Mouse (Mus musculus) spleen, postnatal 14 days (tissue): ENCODE results near the gene Kcnj11.

Experiments
- DNase-seq, 2 experiments: peaks; one replicate each; pipeline ENCODE4 v3.0.0; 2021 to 2022; ENCODE audit warnings: low spot score in 2 of 2

Gene Kcnj11

DNA sequence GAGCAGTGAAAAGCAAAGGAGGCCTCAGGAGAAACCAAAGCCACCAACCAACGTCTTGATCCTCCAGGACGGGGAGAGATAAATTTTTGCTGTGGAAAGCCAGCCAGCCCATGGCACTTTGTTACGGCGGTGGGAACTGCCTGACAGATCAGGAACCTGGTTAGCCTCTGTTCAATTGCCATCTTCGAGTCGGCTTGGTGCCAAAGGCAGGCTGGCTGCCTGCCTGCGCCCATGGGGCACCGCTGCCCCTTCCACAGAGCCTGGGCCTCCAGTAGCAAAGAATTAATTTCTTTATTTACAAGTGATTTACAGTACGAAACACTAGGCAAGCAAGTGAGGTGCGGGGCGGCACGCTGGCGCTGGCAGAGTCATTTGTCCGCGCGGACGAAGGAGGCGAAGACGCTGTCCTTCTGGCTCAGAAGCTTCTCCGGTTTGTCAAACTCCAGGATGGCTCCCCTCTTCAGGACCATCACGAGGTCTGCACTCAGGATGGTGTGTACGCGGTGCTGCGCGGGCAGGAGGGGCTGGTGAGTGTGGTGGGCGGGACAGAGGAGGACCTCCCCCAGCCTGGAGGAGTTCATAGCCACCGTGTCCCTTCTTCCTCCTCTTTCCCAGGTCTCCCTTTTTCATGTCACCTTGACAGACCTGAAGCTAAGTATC, 3.8 kb upstream of the Kcnj11 start:
- no peak for DNase-seq

- DNase-seq: no peak
Observed at GRCm38 (mm10) chr7:46103771-46104170, 3.2 kb upstream of the Kcnj11 start.

DNA sequence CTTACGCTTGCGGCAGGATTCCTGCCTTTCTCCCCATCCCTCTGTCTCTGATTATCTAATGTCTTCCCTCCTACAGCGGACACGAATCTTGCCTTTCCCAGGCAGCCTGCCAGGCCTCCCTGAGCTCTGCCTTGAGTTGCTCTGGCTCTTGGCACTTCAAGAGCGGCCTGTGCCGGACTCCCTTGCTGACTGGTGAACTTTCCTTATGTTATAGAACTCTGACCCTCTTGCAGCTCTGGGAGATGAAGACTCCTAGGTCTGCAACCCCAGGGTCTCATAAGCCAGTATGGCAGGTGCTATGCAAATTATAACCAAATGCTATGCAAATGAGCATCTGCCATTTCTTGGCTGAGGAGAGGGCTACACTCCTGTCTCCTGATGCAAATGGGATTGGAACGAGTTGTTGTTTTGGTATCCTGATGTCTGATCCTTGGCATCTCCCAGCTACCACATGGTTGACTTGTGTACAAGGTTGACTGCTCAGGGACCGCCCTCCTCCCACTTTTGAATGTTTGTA, 2.6 kb upstream of the Kcnj11 start:
- no peak for DNase-seq

- DNase-seq: no peak
Observed at GRCm38 (mm10) chr7:46099682-46100081, 882 bp downstream of the Kcnj11 start.

DNA sequence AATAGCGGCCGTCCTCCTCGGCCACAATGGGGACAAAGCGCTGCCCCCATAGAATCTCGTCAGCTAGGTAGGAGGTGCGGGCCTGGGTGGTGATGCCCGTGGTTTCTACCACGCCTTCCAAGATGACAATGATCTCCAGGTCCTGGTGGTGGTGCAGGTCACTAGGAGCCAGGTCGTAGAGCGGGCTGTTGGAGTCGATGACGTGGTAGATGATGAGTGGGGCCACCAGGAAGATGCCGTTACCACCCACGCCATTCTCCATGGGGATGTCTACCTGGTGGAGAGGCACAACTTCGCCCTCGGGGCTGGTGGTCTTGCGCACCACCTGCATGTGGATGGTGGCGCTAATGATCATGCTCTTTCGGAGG, 1.7 kb downstream of the Kcnj11 start:
- no peak for DNase-seq

GRCm38 (mm10) chr7:46098221-46098918, 2.2 kb downstream of the Kcnj11 start:
- no peak for DNase-seq

DNA sequence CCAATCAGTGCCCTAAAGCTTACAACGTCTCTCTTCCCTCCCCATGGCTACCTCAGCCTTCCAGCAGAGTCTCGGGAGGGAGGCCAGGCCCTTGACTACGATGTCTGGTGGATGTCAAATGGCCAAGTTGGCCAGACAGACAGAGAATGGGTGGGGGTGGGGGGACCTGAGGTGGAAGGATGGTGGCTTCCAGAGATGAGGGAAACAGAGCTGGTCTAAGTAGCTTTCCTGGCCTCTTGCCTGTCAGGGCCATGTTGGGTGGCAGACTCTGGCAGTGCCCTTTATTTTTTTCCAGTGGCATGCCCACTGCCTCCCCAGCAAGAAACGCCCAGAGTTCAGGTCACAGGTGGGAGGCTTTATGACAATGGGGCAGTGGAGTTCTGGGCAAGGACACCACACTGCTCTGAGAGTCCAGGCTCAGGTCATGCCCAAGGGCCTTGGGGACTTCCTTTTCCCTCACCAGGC, 3.2 kb downstream of the Kcnj11 start:
- DNase-seq: no peak

DNA sequence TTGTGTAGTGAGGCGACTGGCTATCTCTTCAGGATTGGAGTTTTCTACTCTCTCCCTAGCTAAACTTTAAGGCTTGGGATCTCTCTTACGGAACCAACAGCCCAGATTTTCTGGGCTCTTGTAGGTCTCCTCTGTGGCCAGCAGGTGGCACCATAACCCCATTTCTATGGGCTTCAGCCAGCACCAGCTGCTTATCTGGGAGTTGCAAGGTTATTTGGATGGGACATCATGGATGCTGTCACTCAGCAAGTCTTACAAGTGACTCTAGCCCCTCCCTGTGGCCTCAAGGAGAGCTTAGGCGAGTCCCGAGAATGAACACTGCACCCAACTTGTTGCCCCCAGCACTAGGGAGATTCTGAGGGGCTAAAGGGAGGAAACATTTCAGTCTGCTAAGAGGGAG, 4.4 kb downstream of the Kcnj11 start:
- DNase-seq: peak in 1 of 2 experiments; percentile 38

DNA sequence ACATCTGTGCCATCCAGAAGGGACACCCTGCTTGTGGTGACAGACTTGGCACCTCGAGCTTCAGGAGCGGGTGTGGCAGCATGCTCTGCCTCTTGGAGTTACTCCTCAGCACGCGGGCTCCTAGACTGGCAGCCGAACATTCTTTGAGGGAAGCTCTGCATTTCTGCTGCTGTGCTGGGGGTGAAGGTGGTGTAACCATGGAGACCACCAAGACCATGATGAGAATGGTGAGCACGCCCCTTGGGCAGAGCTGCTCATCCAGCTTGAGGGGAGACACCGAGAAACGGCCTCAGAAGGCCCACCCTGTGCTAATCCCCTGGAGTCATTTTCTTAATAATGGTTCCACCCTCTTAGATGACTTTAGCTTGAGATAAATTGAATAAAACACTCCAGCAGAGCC, 7.8 kb downstream of the Kcnj11 start:
- no peak for DNase-seq

- DNase-seq: no peak
Observed at GRCm38 (mm10) chr7:46088241-46088640, 12.3 kb downstream of the Kcnj11 start.

- DNase-seq: no peak
Observed at GRCm38 (mm10) chr7:46086378-46086777, 14.2 kb downstream of the Kcnj11 start.

DNA sequence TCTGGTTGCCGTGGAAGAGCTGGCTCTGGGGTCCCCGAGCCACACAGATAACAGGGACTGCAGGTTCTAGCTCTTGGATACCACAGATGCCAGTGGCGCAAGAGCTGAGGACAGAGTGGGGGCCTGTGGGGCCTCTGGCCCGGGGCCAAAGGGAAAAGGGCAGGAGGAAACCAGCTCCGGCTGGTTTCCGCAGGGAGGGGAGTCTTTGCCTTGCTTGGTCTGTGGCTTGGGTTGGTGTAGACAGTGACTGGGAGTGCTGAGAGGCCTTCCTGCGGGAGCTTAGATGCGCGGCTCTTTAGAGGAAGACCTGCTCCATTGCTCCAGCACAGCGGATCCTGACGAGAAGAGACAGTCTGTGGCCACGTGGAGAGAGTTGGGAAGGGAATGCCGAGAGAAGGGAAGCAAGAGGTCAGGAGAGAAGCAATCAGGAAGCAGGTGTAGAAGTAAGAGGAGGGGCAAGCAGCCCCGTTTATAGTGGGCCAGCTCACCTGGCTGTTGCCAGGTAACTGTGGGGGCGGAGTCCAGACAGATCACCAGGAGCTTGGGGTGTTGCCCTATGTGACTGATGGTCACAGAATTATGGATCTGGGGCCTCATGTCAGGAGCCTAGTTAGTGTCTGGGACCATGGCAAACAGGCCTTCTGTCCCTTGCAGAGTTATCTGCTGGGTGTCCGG, 15.6 kb downstream of the Kcnj11 start:
- DNase-seq: no peak

DNA sequence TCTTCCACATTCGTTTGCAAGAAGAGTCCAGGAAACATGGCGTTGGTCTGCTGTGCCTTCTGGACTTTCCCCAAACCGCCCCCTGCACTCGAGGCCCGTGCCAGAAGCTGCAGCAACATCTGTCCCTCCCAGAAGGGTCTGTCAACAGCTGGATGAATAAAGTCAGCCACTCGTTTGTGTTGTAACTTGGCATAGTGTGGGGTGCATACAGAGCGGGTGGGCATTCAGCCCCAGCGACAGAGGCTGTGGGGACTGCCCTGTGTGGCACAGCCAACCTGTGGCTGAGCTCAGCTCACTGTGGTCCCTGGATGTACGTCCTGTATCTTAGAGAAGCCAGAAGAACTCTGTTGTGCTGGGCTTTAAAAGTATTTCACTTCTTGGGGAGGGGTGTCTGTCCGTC, 16.5 kb downstream of the Kcnj11 start:
- DNase-seq: no peak

DNA sequence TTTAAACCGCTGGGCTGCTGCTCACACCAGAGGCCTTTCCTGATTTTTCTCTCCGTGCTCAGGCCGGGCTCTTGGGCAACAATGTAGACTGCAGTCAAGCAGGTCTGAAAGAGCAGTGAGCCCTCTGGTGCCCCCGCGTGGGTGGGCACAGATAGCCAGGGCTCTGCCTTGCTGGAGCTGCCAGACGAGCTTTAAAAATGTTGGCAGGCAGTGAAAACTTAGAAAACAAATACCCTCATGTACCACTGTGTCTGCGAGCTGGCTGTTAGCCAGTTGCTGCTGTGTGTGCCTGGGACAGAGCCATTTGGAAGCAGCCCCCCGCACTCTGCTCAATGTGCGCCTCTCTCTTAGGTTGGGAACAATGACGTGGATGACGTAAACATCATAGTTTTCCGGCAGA, 22.9 kb downstream of the Kcnj11 start:
- no peak for DNase-seq

GRCm38 (mm10) chr7:46076844-46077243, 23.7 kb downstream of the Kcnj11 start:
- no peak for DNase-seq

DNA sequence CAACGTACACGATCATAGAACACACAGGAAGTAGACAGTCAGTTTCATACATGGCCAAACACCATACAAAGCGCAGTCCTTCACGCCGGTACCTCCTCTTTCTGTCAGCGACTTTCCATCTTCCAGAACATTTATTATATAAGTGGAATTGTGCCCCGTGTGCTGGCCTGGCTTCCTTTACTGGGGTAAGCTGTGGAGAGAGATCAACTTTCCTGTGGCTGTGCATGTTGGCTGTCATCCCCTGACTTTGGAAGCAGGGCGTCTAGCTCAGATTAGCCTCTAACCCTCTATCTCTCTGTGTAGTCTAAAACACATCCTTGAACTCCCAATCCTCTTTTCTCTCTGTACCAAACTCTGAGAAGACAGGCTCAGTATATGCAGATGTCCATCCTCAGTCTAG, 31.7 kb downstream of the Kcnj11 start:
- no peak for DNase-seq

DNA sequence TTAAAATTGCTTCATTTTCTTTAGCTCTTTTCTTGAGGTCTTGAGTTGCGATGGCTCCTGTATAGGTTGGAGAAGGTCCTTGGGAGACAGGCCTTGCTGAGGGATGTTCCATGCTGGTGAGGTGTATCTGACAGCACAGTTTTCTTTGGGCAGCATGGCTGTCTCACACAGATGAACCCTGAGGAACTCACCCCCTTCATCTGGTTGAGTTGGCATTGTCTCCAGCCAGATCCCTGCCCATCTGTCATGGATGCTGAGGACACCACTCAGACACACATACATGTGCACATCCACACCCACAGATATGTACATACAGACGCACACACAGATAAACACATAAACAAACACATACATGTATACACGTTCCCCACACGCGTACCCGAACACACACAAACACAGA, 37.3 kb downstream of the Kcnj11 start:
- DNase-seq: no peak

GRCm38 (mm10) chr7:46061614-46062013, 39.0 kb downstream of the Kcnj11 start:
- DNase-seq: no peak

- no peak for DNase-seq
Observed at GRCm38 (mm10) chr7:46060688-46061087, 39.9 kb downstream of the Kcnj11 start.

DNA sequence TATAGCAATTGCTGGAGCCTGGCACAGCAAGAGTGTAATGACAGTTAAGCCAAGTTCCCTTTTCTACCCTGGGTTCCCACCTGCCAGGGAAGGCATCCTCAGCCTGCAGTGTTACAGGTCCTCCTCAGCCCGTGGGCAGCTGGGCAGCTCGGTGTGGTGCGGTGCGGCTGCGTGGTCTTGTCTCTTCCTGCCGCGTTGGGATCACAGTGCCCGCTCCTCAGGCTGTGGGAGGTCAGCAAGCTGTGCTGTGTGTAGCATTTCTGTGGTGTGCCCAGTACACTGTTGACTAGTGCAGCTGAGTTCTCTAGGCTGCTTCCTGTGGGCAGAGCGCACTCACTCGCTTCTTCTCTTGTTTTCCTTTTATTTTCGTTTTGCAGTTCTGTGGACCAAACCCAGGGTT, 41.7 kb downstream of the Kcnj11 start:
- DNase-seq: peak in 1 of 2 experiments; percentile 18

- no peak for DNase-seq
Observed at GRCm38 (mm10) chr7:46053566-46053965, 47.0 kb downstream of the Kcnj11 start.

- DNase-seq: no peak
Observed at GRCm38 (mm10) chr7:46052161-46052821, 48.3 kb downstream of the Kcnj11 start.
